In the genomic region with DNA sequence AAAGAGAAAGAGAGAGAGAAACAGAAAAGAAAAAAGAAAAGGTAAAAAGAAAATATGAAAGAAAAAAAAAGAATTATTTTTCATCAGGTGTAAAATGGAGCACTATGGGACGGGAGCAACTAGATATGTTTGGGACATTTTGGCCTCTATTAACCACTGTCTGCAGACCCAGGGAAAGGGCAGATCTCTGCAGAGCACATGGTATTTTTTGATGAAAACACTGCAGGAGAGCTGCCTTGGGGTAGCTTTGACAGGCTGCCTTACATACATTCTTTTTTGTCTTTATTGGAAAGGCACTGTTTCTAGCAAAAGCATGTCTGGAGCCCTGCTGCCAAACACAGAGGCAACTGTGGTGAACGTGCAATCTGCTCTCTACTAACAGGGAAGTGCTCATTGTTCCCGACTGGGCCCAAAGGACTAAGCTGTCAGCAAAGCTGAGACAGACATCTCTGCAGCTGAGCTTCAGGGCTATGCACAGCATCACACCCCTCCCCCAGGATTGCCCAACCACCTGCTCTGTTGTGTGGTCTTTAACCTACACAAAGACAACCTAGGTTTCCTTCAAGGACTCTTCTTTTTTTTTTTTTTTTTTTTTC, we compare ENCODE assay signal across 11 mouse cellular contexts.
A peak's percentile ranks its signal among the peaks of the same experiment; 100 is the strongest.
DNase-seq lines count a peak whose midpoint lies in the region; ATAC-seq lines count a peak whose summit lies in the region.
"Had no signal": no experiment of that assay in that cellular context is flagged by ENCODE, and none has a peak within 500 bp of the region (broad histone marks: within the 10 kb centered on the region; RNA-seq: fewer than 3 reads in every experiment).

No protein-coding gene starts in this region.

- peak; percentile 26 to 27 for DNase-seq in right cerebral cortex, postnatal 10 days (ENCODE audit: low spot score in 2 of 2)
- no peak for DNase-seq in right cerebral cortex, postnatal 36 days (ENCODE audit: low spot score in 2 of 2)
- peak; percentile 41 for DNase-seq in layer of hippocampus, adult 9-11 months
- DNase-seq in right cerebral cortex, postnatal 4 days = peak; percentile 7
- DNase-seq in adrenal gland, postnatal 25 days = no peak
- DNase-seq in yolk sac, embryonic 10.5 days (ENCODE audit: low spot score) = no peak
- no peak for DNase-seq in testis, postnatal 14 days (ENCODE audit: low spot score)
- DNase-seq: kidney, adult 9 months; liver, embryonic 13.5 days; thymus, postnatal 36 days had no signal

- no peaks in the 10 kb centered on the region for H3K27me3 ChIP-seq in forebrain, embryonic 13.5 days
- H3K27me3 ChIP-seq: liver, embryonic 13.5 days had no signal

- H3K9me3 ChIP-seq in forebrain, embryonic 13.5 days (replicated peaks) = no peaks in the 10 kb centered on the region
- H3K9me3 ChIP-seq: liver, embryonic 13.5 days had no signal

- 13% methylated on average over 3 of the region's 3 CpGs for WGBS in forebrain, embryonic 13.5 days

- no peak overlapping the region for H3K27ac ChIP-seq in forebrain, embryonic 13.5 days
- H3K27ac ChIP-seq: liver, embryonic 13.5 days had no signal

- peak; percentile 93 for ATAC-seq in forebrain, embryonic 13.5 days

- no peak overlapping the region for H3K4me2 ChIP-seq in forebrain, embryonic 13.5 days
- H3K4me2 ChIP-seq: liver, embryonic 13.5 days had no signal

- no peak overlapping the region for H3K9ac ChIP-seq in forebrain, embryonic 13.5 days
- H3K9ac ChIP-seq: liver, embryonic 13.5 days had no signal

- no peaks in the 10 kb centered on the region for H3K36me3 ChIP-seq in forebrain, embryonic 13.5 days (ENCODE audit: poor library complexity, severe bottlenecking)
- H3K36me3 ChIP-seq: liver, embryonic 13.5 days had no signal

- no peak overlapping the region for H3K4me3 ChIP-seq in forebrain, embryonic 13.5 days
- H3K4me3 ChIP-seq: liver, embryonic 13.5 days had no signal

- 0 out of 2 replicates have a peak, but pooled peaks cover 3% of the 10 kb centered on the region for H3K4me1 ChIP-seq in forebrain, embryonic 13.5 days
- H3K4me1 ChIP-seq: liver, embryonic 13.5 days had no signal

Comparison
In these comparisons a context has a peak if more than half of its experiments do, and no peak if none do; other contexts are left out.
1. DNase-seq: peak in right cerebral cortex, postnatal 10 days (2 of 2), layer of hippocampus, adult 9-11 months (single experiment) and right cerebral cortex, postnatal 4 days (single experiment); none in right cerebral cortex, postnatal 36 days (0 of 2), adrenal gland, postnatal 25 days (single experiment), yolk sac, embryonic 10.5 days (single experiment) and testis, postnatal 14 days (single experiment).